Mouse (Mus musculus) C2C12 (cell line): Measurements from ENCODE around the gene Trak1.

Experiments used
- CTCF ChIP-seq: IDR thresholded peaks from one replicate; pipeline ENCODE4 v1.5.1; 2011; ENCODE audit not compliant: control insufficient read depth, insufficient read depth, insufficient read length
- MYOD1 ChIP-seq: IDR thresholded peaks from one replicate; pipeline ENCODE4 v1.6.1; 2011; ENCODE audit warnings: low read depth; ENCODE audit not compliant: control insufficient read depth, insufficient read length
- MYOG ChIP-seq: IDR thresholded peaks from one replicate; pipeline ENCODE4 v1.6.1; 2011; ENCODE audit not compliant: control insufficient read depth, insufficient read length; ENCODE audit errors: extremely low read depth
- USF1 ChIP-seq: IDR thresholded peaks from one replicate; pipeline ENCODE4 v1.6.1; 2011; ENCODE audit warnings: low read depth, mild to moderate bottlenecking, control low read depth, moderate library complexity

DNA sequence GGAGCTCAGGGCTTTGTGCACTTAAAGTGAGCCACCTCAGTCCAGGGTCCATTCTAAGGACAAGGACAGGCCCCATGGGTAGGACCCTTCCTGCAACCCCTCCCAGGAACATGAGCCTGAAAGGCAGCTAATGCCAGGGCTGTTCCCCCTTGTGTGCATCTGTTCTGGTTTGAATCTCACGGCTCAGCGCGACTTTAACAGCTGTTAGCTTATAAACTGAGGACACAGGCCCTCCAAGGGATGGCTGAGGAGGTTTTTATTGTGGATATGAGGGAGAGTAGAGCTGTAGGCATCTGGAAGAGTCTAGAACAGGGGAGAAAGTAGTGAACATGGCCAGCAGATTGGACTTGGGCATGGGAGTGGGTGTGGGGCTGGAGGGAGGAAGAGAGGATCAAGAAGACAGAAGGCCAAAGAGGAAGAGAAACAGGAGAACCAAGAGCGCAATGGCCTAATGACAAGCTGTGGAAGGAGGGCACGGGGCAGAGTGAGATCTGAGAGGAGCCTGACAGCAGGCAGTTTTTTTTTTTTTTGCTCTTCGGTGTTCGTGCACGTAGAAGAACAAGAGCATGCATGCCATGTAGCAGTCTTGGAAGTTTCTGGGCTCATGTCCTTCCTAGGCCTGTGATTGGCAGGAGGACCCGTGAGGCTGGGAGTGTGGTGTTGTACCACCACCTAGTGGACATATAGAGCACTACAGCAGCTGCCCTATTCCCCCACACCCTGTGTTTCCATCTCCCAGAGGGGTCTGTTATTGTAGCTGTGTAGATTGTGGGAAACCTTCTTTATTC lies 77.0 kb downstream of the Trak1 start:
- TF ChIP-seq USF1, result no peak
- peak; percentile 88 for TF ChIP-seq CTCF
- no peak for TF ChIP-seq MYOD1
- TF ChIP-seq MYOG, result no peak
